Mouse (Mus musculus): ENCODE data around the gene Prrc2a. TPM values are rescaled to one million over a fixed set of nuclear protein-coding genes. Genes with fewer than 3 reads are reported as not detected.

Prrc2a gene
- polyA plus RNA-seq (2017; shearing (Covaris generic)) = 28.9 TPM

DNA sequence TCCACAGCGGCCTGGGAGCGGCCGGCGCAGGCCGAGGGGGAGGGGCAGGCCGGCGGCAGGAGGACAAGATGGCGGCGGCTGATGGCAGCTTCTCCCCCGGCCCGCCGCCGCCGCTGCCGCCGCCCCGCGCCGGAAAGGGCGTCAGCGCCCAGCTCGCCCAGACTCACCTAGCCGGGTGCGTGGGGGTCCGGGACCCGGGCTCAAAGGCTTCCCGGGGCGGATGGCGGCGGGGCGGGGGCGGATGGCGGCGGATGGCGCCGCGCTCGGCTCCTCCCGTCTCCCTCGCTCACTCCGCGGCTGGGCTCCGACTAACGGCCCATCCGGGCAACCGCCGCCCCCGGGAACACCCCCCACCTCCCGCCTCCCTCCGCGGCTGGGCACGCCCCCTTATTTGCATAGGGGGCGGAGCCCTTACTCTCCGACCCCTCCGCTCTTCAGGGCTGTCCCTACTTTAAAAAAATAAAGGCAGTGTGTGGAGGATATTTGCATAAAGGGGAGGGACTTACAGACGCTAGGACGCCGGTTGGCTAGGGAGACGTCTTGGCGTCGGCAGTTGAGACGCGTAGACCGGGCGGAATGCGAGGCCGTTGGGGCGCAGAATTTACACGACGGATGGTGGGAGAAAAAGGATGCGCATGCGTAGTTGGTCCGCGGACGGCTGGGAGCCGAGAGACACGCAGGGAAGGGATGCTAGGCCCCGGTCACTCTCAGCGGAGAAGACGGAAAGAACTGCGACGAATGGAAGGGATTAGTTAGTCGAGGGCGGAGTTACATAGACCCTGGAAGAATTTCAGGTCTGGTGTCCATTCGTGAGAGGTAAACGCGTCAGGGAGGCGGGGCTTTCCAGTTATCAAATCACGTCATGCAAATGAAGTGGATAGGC is at the start of gene Prrc2a:
Gene Prrc2a (minus strand): TSS at position 330 of the 883 bp plus-strand sequence.

DNA sequence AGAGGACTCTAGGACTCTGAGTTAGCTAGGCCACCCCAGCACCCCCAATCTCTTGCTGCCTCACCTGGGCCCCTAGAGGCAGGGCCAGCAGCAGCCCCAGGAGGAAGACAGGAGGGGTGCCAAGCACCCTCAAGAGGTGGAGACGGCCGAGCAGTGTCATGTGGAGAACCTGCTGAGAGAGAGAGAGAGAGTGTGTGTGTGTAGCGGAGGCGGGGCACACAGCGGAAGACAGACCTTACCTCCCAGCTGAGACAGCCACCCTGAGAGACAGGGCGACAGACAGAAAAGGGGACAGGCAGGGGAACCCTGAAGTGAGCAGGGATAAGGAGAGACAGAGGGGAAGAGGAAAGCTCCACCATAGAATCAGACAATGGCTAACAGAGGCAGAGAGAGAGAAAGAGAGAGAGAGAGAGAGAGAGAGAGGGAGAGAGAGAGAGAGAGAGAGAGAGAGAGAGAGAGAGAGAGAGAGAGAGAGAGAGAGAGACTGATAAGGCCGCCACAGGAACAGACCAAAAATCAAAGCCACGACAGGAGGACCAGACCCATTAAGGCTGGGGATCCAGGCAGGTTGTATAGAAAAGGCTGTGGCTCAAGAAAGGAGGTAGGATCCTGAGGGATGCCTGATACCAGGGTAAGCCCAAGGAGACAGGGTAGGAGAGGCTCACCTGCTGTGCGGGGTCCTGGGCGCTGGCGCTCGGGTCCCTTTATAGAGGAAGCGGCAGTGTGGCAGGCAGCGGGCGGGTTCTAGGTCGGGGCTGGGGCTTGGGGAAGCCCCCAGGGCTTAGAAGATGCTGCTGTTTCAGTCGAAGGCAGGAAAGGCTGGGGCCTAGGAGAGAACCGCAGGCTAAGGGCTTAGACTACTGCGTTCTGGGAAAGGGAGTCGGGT is 40.0 kb upstream of the Prrc2a start, which contains the start of gene Lta:
Gene Lta (minus strand): TSS at position 858 of the 886 bp plus-strand sequence.

DNA sequence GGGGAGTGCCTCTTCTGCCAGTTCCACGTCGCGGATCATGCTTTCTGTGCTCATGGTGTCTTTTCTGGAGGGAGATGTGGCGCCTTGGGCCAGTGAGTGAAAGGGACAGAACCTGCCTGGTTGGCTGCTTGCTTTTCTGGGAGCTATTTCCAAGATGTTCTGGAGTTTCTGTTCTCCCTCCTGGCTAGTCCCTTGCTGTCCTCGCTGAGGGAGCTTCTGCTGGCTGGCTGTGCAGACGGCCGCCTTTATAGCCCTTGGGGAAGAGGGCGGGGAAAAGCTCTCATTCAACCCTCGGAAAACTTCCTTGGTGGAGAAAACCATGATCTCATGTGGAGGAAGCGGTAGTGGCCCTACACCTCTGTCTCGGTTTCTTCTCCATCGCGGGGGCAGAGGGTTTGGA is 37.1 kb upstream of the Prrc2a start, which contains the start of gene Tnf:
Gene Tnf (minus strand): TSS at position 221 of the 400 bp plus-strand sequence.

DNA sequence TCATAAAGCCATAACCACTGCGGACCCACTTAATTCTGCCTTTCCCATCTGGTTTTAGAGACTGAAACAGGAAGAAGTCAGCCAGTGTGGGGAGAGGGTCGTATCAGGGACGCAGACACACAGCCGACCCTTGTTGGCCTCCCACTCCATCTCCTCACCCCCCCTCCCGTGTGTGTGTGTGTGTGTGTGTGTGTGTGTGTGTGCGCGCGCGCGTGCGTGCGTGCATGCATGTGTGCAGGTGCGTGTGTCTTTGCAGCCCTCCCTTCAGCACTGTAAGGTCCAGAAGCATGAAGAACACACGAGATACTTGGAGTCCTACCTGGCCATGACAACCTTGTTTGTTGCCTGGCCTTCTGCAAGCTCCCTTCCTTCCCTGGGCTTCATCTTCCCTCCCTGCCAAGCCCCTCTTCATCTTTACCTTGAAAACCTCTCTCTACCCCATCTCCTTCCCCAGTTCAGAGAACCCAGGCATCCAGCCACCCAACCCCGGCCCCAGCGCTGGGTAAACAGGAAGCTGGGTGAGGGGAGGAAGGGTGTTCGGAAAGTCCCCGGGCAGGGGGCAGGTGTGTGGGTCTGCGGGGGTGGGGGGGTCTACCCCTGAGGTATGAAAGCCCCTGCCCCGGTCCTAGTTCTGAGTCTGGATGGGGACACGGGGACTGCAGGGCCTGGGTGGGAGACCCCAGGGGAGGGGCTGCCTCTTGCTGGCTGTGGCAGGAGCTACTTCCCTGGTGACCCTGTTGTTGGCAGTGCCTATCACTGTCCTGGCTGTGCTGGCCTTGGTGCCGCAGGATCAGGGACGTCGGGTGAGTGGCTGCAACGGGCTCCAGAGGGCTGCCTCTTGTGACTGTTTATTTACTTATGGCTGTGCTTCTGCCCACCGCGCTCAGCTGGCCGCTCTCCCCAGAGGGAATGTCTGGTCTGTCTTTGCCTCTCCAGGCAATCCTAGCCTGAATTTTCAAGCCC is 29.5 kb upstream of the Prrc2a start, which contains the start of gene Ltb:
Gene Ltb (plus strand): TSS at position 559 of the 963 bp plus-strand sequence.

GRCm38 (mm10) chr17:35187959-35188610 is 23.4 kb upstream of the Prrc2a start, which contains the start of gene Lst1:
Gene Lst1, minus strand, starts transcription at chr17:35188439.

GRCm38 (mm10) chr17:35175968-35176367 is 11.3 kb upstream of the Prrc2a start, which contains the start of gene Aif1:
Gene Aif1, minus strand, starts transcription at chr17:35176068.

DNA sequence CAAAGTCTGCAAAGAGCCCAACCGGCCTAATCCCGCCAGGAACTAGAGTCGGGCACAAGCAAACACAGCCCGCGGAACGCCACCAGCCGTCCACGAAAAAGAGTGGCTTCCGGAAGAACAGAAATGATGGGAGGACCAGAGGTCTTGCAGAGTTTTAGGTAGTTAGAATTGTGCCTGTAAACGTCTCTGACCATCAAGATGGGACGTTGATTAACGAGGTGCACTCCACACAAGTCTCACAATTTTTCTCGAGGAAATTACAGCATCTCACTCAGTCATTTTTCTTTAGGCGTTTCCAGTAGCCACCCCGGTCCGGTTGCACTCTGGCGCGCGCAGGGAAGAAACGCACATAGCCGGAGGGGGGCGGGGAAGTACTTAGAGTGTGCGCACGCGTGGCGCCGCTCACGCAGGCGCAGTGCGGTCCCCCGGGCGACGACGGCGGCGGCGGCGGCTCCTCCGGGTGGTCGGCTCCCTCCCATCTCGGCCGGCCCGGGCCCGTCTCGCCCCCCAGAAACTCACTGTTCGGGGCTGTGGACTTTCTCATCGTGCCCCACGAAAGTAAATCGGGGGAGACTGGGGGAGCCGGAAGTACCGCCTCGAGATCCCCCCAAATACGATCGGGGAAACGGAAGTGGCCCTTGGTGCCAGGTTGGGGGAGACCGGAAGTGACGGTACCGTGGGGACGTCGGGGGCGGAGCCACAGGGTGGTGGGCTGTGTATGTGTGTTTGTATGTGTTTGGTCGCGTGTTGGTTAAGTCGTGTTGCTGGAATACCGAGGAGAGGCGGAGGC is 29.7 kb downstream of the Prrc2a start, which contains the start of gene Bag6:
Gene Bag6 (plus strand): TSS at position 378 of the 790 bp plus-strand sequence.

DNA sequence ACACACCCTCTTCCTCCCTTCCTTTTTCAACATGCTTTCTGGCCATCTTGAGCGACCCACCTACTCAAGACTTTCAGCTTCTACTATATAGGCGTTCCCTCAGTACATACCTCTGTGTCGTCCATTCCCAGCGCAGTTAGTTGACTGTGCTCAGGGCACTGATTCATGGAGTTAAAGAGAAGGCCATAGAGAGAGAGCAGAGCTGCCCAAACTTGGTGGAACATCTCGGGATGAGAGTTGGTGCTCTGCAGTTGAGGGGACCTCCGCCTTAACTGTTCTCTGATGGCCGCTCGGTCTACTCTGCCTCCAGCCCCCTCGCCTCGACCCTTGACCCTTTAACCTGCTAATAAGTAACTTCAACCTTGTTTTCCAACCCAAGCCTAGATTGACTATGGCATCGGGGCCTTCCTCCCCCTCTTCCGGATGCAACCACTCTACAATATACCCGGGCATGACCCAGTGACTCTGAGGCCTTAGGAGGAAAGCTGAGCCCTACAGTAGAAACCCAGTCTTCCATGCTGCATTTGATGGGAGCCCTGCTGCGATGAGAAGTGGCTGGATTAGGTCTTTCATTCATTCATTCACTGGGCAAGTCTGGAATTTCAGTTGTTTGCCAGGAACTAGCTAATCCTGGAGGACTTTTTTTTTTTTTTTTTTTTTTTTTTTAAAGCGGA is 33.1 kb downstream of the Prrc2a start, which contains the start of gene Apom:
Gene Apom (minus strand): TSS at position 551 of the 674 bp plus-strand sequence.

DNA sequence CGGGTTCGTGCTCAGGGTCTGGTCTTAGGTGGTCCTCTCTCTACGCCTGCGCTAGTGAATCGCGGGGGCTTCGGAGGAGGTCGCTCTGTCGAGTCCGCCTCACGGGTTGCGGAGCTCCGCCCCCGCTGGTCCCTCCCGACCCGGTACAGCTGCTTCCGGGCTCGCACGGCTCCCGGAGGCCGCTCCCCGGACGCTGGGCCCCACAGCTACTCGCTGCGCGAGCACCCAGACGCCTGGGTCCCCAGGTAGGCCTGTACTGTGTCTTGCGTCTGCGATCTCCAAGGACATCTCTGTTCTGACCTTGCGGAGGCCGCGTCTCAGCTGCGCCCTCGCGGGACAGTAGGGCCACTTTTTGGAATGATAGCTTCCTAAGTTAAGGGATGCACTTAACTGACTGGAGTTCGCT is 38.5 kb downstream of the Prrc2a start, which contains the start of gene D17H6S53E:
Gene D17H6S53E (plus strand): TSS at position 168 of the 406 bp plus-strand sequence.

GRCm38 (mm10) chr17:35121871-35122303 is 42.8 kb downstream of the Prrc2a start, which contains the start of gene Csnk2b:
Gene Csnk2b, minus strand, starts transcription at chr17:35122053.

GRCm38 (mm10) chr17:35121143-35121799 is 43.4 kb downstream of the Prrc2a start, which contains the start of gene Gpank1:
Gene Gpank1, plus strand, starts transcription at chr17:35121455.

DNA sequence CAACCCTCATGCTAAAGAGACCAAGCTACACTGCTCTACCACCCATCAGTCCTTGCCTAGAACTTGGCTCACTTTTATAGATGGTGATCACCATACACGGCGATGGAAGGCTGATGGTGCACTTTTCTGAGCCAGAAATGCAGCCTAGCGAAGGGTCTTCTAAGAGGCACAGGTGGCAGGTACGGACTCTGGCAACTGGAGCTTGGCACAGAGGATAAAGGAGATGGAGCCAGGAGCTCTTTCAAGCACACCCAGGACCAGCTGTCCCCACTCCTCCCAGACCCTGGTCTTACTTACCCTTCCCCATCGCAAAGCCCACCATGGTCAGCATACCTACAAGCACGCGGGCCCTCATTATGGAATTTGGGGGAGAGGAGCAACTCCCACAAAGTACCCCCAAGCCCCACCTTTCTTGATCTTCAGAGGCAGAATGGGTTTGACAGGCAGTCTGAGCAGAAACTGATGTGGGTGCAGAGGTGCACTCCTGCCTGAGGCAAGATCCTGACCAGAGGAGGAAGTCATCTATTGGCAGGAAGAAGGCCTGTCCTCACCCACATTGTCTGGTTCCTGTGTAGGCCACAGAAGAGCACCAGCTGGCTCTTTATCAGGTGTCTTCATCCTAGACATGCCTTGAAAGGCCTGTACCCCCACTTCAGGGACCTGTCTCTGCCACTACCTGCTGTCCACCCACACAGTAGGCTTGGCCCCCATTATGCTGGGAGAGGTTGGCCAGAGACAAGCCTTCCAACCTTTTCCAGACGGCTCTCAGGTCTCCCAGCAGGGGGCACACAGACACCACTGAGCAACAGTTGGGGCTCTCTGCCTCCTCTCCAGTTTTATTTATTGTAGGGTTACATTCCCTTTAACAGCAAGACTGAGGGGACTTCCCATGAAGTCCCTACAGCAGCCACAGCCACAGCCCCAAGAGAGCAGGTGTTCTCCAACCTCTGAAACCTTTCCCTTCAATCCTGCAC is 49.4 kb downstream of the Prrc2a start, which contains the start of gene Ly6g5b:
Gene Ly6g5b (minus strand): TSS at position 383 of the 974 bp plus-strand sequence.

DNA sequence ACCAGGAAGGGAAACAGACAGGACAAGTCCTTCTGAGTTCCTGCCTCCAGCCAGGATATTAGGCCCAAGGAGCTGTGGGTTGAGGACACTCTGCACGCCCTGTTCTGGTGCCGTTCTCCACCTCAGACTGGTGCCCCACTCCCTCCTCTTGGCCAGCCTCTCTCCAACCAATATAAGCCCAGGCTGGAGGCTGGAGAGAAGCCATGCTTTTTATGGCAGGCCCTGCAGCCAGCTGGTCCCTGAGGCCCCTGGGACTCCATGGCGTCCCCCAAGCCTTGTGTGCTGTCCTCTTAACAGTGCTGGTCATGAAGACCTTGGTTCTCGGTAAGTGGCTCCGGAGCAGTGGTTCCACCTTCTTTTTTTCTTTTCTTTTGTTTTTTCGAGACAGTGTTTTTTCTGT is 56.6 kb downstream of the Prrc2a start, which contains the start of gene Ly6g5c:
Gene Ly6g5c (plus strand): TSS at position 183 of the 400 bp plus-strand sequence.

All from activated CD4-positive, CD25-positive, alpha-beta regulatory T cell, adult 9 weeks (primary cell).